Mouse (Mus musculus): ENCODE data around the gene Dgkg.

DNA sequence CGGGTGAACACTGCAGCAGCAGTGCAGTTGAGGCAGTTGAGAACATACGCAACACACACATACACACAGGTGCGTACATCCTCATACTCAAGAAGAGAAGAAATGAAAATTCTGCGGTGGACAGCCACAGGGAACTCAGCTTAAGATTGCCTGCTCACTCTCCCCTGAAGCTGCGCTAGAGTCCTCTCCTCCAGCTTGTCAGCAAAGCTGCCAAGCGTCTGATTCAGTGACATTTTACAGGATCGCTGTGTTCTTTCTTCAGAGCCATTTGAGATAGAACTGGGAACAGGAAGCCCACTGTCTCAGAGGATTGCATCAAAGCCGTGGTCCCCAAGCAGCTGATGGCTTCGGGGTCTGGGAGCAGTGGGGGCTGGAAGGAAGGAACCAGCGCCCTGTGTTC, 17.6 kb upstream of the Dgkg start:
- no peak for TF ChIP-seq CTCF (IDR thresholded peaks at IDR 0.05; ENCODE audit: low read depth)
- TF ChIP-seq EP300 (IDR thresholded peaks at IDR 0.05; ENCODE audit: low read depth), result no peak
